Mouse (Mus musculus): Measurements from ENCODE around the gene Ifna6. TPM values are rescaled to one million over a fixed set of nuclear protein-coding genes. Genes with fewer than 3 reads are reported as not detected.
"Not testable (repeated sequence)": the region's sequence is repeated elsewhere in the genome, so short reads cannot be mapped to it uniquely, and the experiment has no call there.

The Ifna6 gene
- total RNA-seq (2014; fragmentation: Nextera tagmentation): not detected in 2 replicates
- total RNA-seq (2017): not detected in 2 replicates
- polyA plus RNA-seq (2012): not detected in 2 replicates

DNA sequence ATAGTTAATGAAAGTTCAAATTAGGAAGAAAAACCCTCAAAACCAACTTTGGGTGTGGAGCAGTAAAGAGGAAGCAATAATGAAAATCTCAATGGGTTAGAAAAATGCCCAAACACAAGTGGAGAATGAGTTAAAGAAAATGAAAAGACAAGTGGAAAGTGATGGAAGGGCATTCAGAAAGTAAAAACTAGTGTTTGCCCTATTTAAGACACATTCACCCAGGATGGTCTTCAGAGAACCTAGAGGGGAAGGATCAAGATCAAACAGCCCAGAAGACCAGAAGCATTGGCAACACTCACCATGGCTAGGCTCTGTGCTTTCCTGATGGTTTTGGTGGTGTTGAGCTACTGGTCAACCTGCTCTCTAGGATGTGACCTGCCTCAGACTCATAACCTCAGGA is at the start of gene Ifna6:
Gene Ifna6, plus strand, starts transcription at position 301 of the 400 bp plus-strand sequence.
- H3K4me1 ChIP-seq (ENCODE audit: insufficient read depth, low read depth, low read length); H3K36me3 ChIP-seq (replicated peaks); H3K4me3 ChIP-seq (ENCODE audit: low read depth, low read length); DNase-seq (ENCODE audit: low spot score); H3K9me3 ChIP-seq (replicated peaks); ATAC-seq (ENCODE audit: extremely low read depth, insufficient number of reproducible peaks, low FRiP score, poor library complexity, severe bottlenecking); H3K27me3 ChIP-seq (ENCODE audit: insufficient read depth, low read length): not testable (repeated sequence)

DNA sequence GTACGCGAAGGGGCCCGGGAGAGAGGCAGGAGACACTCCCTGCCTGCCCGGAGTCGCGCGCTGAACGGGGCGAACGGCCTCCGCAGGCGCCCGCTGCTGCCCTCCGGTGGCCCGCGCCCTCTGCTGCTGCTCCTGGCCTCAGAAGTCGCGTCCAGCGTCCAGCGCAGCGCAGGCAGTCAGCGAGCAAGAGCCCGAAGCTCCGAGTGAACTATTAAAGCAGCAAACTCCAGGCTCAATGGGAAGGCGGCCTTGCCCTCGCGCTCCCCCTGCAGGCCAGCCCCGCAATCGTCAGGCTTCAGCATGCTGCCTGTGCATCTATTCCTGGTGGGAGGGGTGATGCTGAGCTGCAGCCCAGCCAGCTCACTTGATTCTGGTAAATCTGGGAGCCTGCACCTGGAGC is 47.7 kb upstream of the Ifna6 start, which contains the start of gene Gm13272:
Gene Gm13272, plus strand, starts transcription at position 301 of the 400 bp plus-strand sequence.
- not testable (repeated sequence) for H3K4me1 ChIP-seq (ENCODE audit: insufficient read depth, low read depth, low read length); H3K36me3 ChIP-seq (replicated peaks); DNase-seq (ENCODE audit: low spot score); H3K27me3 ChIP-seq (ENCODE audit: insufficient read depth, low read length); H3K4me3 ChIP-seq (ENCODE audit: low read depth, low read length); H3K9me3 ChIP-seq (replicated peaks); ATAC-seq (ENCODE audit: extremely low read depth, insufficient number of reproducible peaks, low FRiP score, poor library complexity, severe bottlenecking)

DNA sequence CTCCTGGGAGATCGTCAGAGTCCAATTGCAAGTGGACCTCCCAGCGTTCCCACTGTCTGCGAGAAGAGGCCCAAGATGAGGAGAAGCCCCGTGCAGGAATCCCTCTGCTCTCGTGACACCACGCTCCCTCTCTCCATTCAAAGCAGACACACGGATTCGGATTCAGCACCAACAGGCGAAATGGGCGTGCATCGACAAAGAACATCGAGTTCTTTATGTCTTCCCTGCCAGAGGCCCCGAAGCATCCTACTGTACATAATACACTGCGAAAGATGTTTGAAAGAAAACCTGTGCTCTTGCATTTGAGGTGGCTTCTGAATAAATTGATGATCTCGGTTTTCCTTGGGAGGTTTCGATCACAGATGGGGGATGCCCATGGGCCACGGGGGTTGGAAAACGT is 46.9 kb upstream of the Ifna6 start:
- H3K9me3 ChIP-seq (replicated peaks); H3K4me3 ChIP-seq (ENCODE audit: low read depth, low read length); H3K27me3 ChIP-seq (ENCODE audit: insufficient read depth, low read length); H3K36me3 ChIP-seq (replicated peaks); H3K4me1 ChIP-seq (ENCODE audit: insufficient read depth, low read depth, low read length); DNase-seq (ENCODE audit: low spot score); ATAC-seq (ENCODE audit: extremely low read depth, insufficient number of reproducible peaks, low FRiP score, poor library complexity, severe bottlenecking): not testable (repeated sequence)

DNA sequence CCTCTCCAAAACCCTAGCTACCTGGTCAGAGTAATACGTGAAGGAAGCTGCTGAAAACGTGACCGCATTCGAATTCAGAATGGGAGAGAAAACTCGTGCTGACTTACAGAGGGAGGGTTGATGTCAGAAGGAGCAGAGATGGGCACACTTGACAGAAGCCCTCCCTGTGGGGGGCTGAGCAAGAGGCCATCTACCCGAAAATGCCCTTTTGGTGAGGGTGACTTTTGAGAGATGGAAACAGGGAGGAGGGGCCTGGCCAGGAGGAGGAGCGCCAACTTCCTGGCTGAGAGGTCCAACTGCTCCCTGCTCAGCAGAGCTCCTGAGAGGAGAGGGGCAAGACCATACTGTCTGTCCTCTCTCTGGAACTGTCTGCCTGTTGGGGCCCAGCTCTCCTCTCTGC is 45.4 kb upstream of the Ifna6 start, which contains the start of gene Ifnz:
Gene Ifnz, plus strand, starts transcription at position 301 of the 400 bp plus-strand sequence.
- not testable (repeated sequence) for H3K36me3 ChIP-seq (replicated peaks); H3K4me3 ChIP-seq (ENCODE audit: low read depth, low read length)

DNA sequence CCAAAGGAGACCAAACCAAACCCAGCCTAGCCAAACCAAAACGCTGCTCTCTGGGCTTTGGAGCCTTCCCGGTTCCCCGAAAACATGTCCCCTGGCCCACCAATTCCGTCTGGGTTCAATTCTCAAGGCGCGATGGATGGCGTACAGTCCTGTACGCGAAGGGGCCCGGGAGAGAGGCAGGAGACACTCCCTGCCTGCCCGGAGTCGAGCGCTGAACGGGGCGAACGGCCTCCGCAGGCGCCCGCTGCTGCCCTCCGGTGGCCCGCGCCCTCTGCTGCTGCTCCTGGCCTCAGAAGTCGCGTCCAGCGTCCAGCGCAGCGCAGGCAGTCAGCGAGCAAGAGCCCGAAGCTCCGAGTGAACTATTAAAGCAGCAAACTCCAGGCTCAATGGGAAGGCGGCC is 44.9 kb upstream of the Ifna6 start:
- ATAC-seq (ENCODE audit: extremely low read depth, insufficient number of reproducible peaks, low FRiP score, poor library complexity, severe bottlenecking); H3K36me3 ChIP-seq (replicated peaks); H3K4me3 ChIP-seq (ENCODE audit: low read depth, low read length); H3K4me1 ChIP-seq (ENCODE audit: insufficient read depth, low read depth, low read length); H3K27me3 ChIP-seq (ENCODE audit: insufficient read depth, low read length); DNase-seq (ENCODE audit: low spot score); H3K9me3 ChIP-seq (replicated peaks): not testable (repeated sequence)

More for the DNA sequence above, 45.4 kb upstream of the Ifna6 start, which contains the start of gene Ifnz:
- H3K4me1 ChIP-seq (ENCODE audit: insufficient read depth, low read depth, low read length); DNase-seq (ENCODE audit: low spot score); H3K27me3 ChIP-seq (ENCODE audit: insufficient read depth, low read length); H3K9me3 ChIP-seq (replicated peaks); ATAC-seq (ENCODE audit: extremely low read depth, insufficient number of reproducible peaks, low FRiP score, poor library complexity, severe bottlenecking): not testable (repeated sequence)

DNA sequence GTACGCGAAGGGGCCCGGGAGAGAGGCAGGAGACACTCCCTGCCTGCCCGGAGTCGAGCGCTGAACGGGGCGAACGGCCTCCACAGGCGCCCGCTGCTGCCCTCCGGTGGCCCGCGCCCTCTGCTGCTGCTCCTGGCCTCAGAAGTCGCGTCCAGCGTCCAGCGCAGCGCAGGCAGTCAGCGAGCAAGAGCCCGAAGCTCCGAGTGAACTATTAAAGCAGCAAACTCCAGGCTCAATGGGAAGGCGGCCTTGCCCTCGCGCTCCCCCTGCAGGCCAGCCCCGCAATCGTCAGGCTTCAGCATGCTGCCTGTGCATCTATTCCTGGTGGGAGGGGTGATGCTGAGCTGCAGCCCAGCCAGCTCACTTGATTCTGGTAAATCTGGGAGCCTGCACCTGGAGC is 41.8 kb upstream of the Ifna6 start, which contains the start of gene Gm13276:
Gene Gm13276, plus strand, starts transcription at position 301 of the 400 bp plus-strand sequence.
- not testable (repeated sequence) for ATAC-seq (ENCODE audit: extremely low read depth, insufficient number of reproducible peaks, low FRiP score, poor library complexity, severe bottlenecking); H3K27me3 ChIP-seq (ENCODE audit: insufficient read depth, low read length); H3K9me3 ChIP-seq (replicated peaks); H3K4me1 ChIP-seq (ENCODE audit: insufficient read depth, low read depth, low read length); H3K36me3 ChIP-seq (replicated peaks); H3K4me3 ChIP-seq (ENCODE audit: low read depth, low read length); DNase-seq (ENCODE audit: low spot score)

DNA sequence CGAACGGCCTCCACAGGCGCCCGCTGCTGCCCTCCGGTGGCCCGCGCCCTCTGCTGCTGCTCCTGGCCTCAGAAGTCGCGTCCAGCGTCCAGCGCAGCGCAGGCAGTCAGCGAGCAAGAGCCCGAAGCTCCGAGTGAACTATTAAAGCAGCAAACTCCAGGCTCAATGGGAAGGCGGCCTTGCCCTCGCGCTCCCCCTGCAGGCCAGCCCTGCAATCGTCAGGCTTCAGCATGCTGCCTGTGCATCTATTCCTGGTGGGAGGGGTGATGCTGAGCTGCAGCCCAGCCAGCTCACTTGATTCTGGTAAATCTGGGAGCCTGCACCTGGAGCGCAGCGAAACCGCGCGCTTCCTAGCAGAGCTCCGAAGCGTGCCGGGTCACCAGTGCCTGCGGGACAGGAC is 38.8 kb upstream of the Ifna6 start, which contains the start of gene Gm13277:
Gene Gm13277, plus strand, starts transcription at position 231 of the 400 bp plus-strand sequence.
- H3K4me1 ChIP-seq (ENCODE audit: insufficient read depth, low read depth, low read length); H3K27me3 ChIP-seq (ENCODE audit: insufficient read depth, low read length); DNase-seq (ENCODE audit: low spot score); H3K9me3 ChIP-seq (replicated peaks); H3K36me3 ChIP-seq (replicated peaks); ATAC-seq (ENCODE audit: extremely low read depth, insufficient number of reproducible peaks, low FRiP score, poor library complexity, severe bottlenecking); H3K4me3 ChIP-seq (ENCODE audit: low read depth, low read length): not testable (repeated sequence)

DNA sequence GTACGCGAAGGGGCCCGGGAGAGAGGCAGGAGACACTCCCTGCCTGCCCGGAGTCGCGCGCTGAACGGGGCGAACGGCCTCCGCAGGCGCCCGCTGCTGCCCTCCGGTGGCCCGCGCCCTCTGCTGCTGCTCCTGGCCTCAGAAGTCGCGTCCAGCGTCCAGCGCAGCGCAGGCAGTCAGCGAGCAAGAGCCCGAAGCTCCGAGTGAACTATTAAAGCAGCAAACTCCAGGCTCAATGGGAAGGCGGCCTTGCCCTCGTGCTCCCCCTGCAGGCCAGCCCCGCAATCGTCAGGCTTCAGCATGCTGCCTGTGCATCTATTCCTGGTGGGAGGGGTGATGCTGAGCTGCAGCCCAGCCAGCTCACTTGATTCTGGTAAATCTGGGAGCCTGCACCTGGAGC is 36.0 kb upstream of the Ifna6 start, which contains the start of gene Gm13278:
Gene Gm13278, plus strand, starts transcription at position 301 of the 400 bp plus-strand sequence.
- not testable (repeated sequence) for DNase-seq (ENCODE audit: low spot score); H3K27me3 ChIP-seq (ENCODE audit: insufficient read depth, low read length); H3K4me1 ChIP-seq (ENCODE audit: insufficient read depth, low read depth, low read length); H3K9me3 ChIP-seq (replicated peaks); H3K36me3 ChIP-seq (replicated peaks); H3K4me3 ChIP-seq (ENCODE audit: low read depth, low read length); ATAC-seq (ENCODE audit: extremely low read depth, insufficient number of reproducible peaks, low FRiP score, poor library complexity, severe bottlenecking)

DNA sequence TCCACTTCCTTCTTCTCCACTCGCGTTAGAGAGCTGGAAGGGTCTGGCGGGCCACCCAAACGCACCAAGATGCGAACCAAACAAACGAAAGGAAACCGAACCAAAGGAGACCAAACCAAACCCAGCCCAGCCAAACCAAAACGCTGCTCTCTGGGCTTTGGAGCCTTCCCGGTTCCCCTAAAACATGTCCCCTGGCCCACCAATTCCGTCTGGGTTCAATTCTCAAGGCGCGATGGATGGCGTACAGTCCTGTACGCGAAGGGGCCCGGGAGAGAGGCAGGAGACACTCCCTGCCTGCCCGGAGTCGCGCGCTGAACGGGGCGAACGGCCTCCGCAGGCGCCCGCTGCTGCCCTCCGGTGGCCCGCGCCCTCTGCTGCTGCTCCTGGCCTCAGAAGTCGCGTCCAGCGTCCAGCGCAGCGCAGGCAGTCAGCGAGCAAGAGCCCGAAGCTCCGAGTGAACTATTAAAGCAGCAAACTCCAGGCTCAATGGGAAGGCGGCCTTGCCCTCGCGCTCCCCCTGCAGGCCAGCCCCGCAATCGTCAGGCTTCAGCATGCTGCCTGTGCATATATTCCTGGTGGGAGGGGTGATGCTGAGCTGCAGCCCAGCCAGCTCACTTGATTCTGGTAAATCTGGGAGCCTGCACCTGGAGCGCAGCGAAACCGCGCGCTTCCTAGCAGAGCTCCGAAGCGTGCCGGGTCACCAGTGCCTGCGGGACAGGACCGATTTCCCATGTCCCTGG is 33.1 kb upstream of the Ifna6 start, which contains the start of gene Gm13275:
Gene Gm13275, plus strand, starts transcription at position 552 of the 740 bp plus-strand sequence.
- not testable (repeated sequence) for H3K4me3 ChIP-seq (ENCODE audit: low read depth, low read length); H3K36me3 ChIP-seq (replicated peaks); ATAC-seq (ENCODE audit: extremely low read depth, insufficient number of reproducible peaks, low FRiP score, poor library complexity, severe bottlenecking); DNase-seq (ENCODE audit: low spot score); H3K27me3 ChIP-seq (ENCODE audit: insufficient read depth, low read length); H3K9me3 ChIP-seq (replicated peaks); H3K4me1 ChIP-seq (ENCODE audit: insufficient read depth, low read depth, low read length)

DNA sequence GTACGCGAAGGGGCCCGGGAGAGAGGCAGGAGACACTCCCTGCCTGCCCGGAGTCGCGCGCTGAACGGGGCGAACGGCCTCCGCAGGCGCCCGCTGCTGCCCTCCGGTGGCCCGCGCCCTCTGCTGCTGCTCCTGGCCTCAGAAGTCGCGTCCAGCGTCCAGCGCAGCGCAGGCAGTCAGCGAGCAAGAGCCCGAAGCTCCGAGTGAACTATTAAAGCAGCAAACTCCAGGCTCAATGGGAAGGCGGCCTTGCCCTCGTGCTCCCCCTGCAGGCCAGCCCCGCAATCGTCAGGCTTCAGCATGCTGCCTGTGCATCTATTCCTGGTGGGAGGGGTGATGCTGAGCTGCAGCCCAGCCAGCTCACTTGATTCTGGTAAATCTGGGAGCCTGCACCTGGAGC is 30.1 kb upstream of the Ifna6 start, which contains the start of gene Gm13279:
Gene Gm13279, plus strand, starts transcription at position 301 of the 400 bp plus-strand sequence.
- H3K27me3 ChIP-seq (ENCODE audit: insufficient read depth, low read length); H3K36me3 ChIP-seq (replicated peaks); DNase-seq (ENCODE audit: low spot score); H3K9me3 ChIP-seq (replicated peaks); H3K4me3 ChIP-seq (ENCODE audit: low read depth, low read length); H3K4me1 ChIP-seq (ENCODE audit: insufficient read depth, low read depth, low read length); ATAC-seq (ENCODE audit: extremely low read depth, insufficient number of reproducible peaks, low FRiP score, poor library complexity, severe bottlenecking): not testable (repeated sequence)

DNA sequence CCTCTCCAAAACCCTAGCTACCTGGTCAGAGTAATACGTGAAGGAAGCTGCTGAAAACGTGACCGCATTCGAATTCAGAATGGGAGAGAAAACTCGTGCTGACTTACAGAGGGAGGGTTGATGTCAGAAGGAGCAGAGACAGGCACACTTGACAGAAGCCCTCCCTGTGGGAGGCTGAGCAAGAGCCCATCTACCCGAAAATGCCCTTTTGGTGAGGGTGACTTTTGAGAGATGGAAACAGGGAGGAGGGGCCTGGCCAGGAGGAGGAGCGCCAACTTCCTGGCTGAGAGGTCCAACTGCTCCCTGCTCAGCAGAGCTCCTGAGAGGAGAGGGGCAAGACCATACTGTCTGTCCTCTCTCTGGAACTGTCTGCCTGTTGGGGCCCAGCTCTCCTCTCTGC is 27.9 kb upstream of the Ifna6 start, which contains the start of gene Gm13285:
Gene Gm13285, plus strand, starts transcription at position 301 of the 400 bp plus-strand sequence.
- not testable (repeated sequence) for DNase-seq (ENCODE audit: low spot score); H3K4me1 ChIP-seq (ENCODE audit: insufficient read depth, low read depth, low read length); H3K9me3 ChIP-seq (replicated peaks); ATAC-seq (ENCODE audit: extremely low read depth, insufficient number of reproducible peaks, low FRiP score, poor library complexity, severe bottlenecking); H3K36me3 ChIP-seq (replicated peaks); H3K27me3 ChIP-seq (ENCODE audit: insufficient read depth, low read length); H3K4me3 ChIP-seq (ENCODE audit: low read depth, low read length)

Data from G1E (cell line).